Mouse (Mus musculus) layer of hippocampus, postnatal 14 days (tissue): ENCODE measurements around the gene Hacd4. TPM values are rescaled to one million over a fixed set of nuclear protein-coding genes. Genes with fewer than 3 reads are reported as not detected.

Experiments
- DNase-seq, 2 experiments: peaks; one replicate each; pipeline ENCODE4 v3.0.0; 2021 to 2022; ENCODE audit warnings: low spot score in 2 of 2, mixed read lengths in 1 of 2
- total RNA-seq, 2 experiments: library from RNA; stranded (reverse); gene quantifications; 2 replicates each; pipeline ENCODE4 v1.2.3; 2021

Hacd4 gene
- total RNA-seq, 2 experiments from 2014 or later = 1.8 to 3.0 TPM

DNA sequence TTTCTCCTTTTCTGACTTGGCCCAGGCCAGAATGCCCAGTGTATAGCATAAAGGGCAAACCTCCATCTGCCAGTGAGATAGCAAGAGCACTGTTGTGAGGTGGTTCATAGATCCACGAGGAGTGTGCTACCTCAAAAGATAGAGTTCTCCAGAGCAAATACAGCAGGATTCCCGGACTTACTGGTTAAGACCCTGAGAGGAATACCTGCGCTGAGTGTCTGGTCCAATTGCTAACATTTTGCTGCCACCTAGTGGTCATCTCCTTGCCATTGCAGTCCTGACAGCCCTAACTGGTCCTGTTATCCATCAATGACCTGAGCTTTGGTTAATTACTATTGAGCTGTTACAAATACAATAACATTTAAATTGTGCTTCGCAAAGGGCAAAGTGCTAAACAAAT, 87.8 kb downstream of the Hacd4 start:
- DNase-seq = peak; percentile 66 to 90

Other genes starting within 250 kb of the Hacd4 start
- not detected for gene Ifnb1, start 83.8 kb upstream of the Hacd4 start, total RNA-seq
- not detected for gene Ifna15, start 119.3 kb upstream of the Hacd4 start, total RNA-seq
- gene Ifna14, start 132.9 kb upstream of the Hacd4 start, total RNA-seq = not detected
- gene Ifna9, start 153.5 kb upstream of the Hacd4 start, total RNA-seq = not detected
- not detected for gene Ifna12, start 164.4 kb upstream of the Hacd4 start, total RNA-seq
- gene C87499, start 195.5 kb upstream of the Hacd4 start, total RNA-seq = not detected
- not detected for gene Ifna13, start 205.5 kb upstream of the Hacd4 start, total RNA-seq
- not detected for gene Ifna16, start 238.0 kb upstream of the Hacd4 start, total RNA-seq
- gene Ifna2, start 245.0 kb upstream of the Hacd4 start, total RNA-seq = not detected